Mouse (Mus musculus): ENCODE measurements at regions not wholly inside any gene's neighbourhood (a gene's known extent, or its start where the extent isn't known, plus 50 kb on each side); places are given as distances from the start of the nearest gene placed in this dataset.

DNA sequence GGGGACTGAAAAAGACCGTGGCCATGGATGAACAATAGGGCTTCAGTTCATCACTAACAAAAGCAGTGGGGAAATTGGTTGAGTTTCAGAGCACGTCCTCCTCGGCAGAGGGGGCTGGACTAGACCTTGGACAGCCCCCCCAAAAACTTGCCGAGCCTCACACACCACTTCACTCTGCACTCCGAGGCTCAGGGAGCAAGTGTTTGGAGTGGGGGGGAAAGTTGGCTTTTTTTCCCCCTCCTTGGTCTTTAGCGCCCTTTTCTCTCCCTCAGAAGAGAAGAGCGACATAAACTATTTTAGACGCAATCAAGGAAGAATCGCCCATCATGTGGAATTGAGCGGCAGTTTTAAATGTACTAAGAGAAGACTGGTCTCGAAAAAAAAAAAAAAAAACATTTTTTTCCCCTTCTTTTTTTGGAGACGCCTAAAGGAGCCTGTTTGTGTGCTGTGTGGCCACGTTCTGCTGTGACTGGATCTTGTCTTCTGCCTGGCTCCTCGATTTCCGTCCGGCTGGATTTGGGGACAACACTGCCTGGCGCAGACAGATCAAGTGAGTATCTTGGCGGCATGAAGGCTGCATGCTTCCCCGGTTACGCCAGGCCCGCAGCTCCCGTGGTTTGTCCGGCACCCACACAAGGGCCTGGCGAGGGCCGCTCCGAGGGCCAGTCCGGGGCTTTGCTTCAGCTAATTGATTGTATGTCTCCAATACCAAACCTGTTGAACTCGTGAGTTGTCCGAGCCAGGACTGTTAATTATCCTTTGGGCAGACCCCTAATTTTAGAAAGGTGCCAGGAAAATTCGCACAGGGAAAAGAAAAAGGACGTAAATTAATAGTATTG lies 228.7 kb downstream of the Mef2c start:
- H3K36me3 ChIP-seq, result peaks cover 5% of the 10 kb centered on the region
- no peaks in the 10 kb centered on the region for H3K9me3 ChIP-seq
- peak; percentile 30 for ATAC-seq (ENCODE audit: low FRiP score)
- peak overlapping the region; percentile 100 for H3K9ac ChIP-seq
- H3K4me3 ChIP-seq, result peak overlapping the region; percentile 79
- under 1% methylated on average over 31 of the region's 31 CpGs for WGBS
- H3K4me1 ChIP-seq (replicated peaks), result 0 out of 2 replicates have a peak, but pooled peaks cover 5% of the 10 kb centered on the region
- peak overlapping the region; percentile 72 for H3K4me2 ChIP-seq
- peak overlapping the region; percentile 100 for H3K27ac ChIP-seq
- no peaks in the 10 kb centered on the region for H3K27me3 ChIP-seq

DNA sequence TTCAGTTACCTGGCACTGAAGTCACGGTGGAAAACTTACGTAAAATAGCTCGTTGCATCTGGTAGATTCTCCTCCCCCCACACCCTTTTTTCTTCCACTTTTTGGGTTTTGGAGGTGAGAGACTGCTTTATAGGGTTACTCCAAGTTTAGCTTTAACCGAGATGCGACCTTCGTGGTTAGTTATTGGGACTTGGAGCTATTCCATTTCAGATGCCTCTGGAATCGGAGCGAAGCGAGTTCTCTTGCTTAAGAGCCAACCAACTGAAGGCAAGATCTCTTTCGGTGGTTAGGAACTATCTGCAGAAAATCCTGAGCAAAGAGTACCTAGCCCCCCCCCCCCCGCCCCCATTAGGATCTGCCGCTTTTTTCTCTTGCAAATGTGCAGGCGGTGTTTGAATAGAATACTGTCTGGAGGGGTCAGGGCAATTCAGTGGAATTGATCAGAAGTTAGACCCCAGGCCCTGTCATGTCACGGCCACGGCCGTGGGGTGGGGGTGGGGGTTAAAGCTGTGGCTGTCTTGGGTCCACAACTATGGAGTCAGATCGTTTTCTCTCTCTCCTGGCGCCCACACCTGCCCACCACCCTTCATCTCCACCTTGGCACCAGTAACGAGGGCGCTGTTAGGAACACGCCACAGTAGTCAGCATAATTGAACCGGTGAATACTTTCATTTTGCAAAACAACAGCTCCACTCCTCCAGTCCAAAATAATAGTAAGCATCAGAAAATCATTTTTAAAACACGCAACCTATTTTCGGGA lies 229.6 kb downstream of the Mef2c start:
- no peaks in the 10 kb centered on the region for H3K27me3 ChIP-seq
- H3K4me3 ChIP-seq, result peak overlapping the region; percentile 79
- 0 out of 2 replicates have a peak, but pooled peaks cover 9% of the 10 kb centered on the region for H3K4me1 ChIP-seq (replicated peaks)
- peak overlapping the region; percentile 100 for H3K27ac ChIP-seq
- peaks cover 14% of the 10 kb centered on the region for H3K36me3 ChIP-seq
- peak overlapping the region; percentile 72 for H3K4me2 ChIP-seq
- no peak for ATAC-seq (ENCODE audit: low FRiP score)
- WGBS, result 2% methylated on average over 24 of the region's 24 CpGs
- H3K9me3 ChIP-seq, result no peaks in the 10 kb centered on the region
- peak overlapping the region; percentile 100 for H3K9ac ChIP-seq

- Histone ChIP-seq H3K27ac (peak overlapping the region; percentile 100), H3K4me1 (replicated peaks) (0 out of 2 replicates have a peak, but pooled peaks cover 9% of the 10 kb centered on the region), H3K9me3 (no peaks in the 10 kb centered on the region), H3K4me2 (peak overlapping the region; percentile 72), H3K4me3 (peak overlapping the region; percentile 79), H3K36me3 (peaks cover 19% of the 10 kb centered on the region), H3K27me3 (no peaks in the 10 kb centered on the region), H3K9ac (peak overlapping the region; percentile 100)
- 0% methylated on average over 1 of the region's 1 CpGs for WGBS
- ATAC-seq (ENCODE audit: low FRiP score), result no peak
These were observed 230.3 kb downstream of the Mef2c start for GRCm38 (mm10) chr13:83733991-83734610.

DNA sequence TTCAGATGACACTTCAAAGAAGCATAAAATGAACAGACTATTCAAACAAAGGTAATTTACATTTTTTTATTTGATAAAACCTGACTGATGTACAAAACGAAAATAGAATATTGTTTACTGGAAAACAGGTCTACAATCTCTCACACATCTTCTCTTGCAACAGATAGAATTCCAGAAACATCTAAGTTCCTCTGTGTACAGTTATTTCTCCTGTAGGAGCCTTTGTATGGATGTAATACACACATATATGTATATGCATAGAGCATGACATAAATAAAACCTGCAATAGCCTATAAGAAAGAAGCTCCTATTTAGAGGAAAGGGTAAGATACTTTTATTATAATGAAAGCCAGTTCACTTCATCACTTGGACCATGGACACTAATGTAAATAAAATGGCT lies 230.8 kb downstream of the Mef2c start:
- peak overlapping the region; percentile 77 for H3K27ac ChIP-seq
- ATAC-seq (ENCODE audit: low FRiP score), result no peak

GRCm38 (mm10) chr13:83735101-83735500 lies 231.3 kb downstream of the Mef2c start:
- 12% methylated on average over 1 of the region's 1 CpGs for WGBS
- peak overlapping the region; percentile 77 for H3K9ac ChIP-seq
- no peaks in the 10 kb centered on the region for H3K27me3 ChIP-seq
- H3K9me3 ChIP-seq, result no peaks in the 10 kb centered on the region
- no peak for ATAC-seq (ENCODE audit: low FRiP score)
- H3K4me2 ChIP-seq, result peak overlapping the region; percentile 87
- peaks cover 26% of the 10 kb centered on the region for H3K36me3 ChIP-seq
- H3K27ac ChIP-seq, result peak overlapping the region; percentile 91
- H3K4me1 ChIP-seq (replicated peaks), result 0 out of 2 replicates have a peak, but pooled peaks cover 9% of the 10 kb centered on the region
- H3K4me3 ChIP-seq, result peak overlapping the region; percentile 46

More for the DNA sequence above, 230.8 kb downstream of the Mef2c start:
- Histone ChIP-seq H3K9me3 (no peaks in the 10 kb centered on the region), H3K27me3 (no peaks in the 10 kb centered on the region), H3K4me1 (replicated peaks) (0 out of 2 replicates have a peak, but pooled peaks cover 9% of the 10 kb centered on the region), H3K36me3 (peaks cover 22% of the 10 kb centered on the region), H3K4me3 (peak overlapping the region; percentile 46), H3K4me2 (peak overlapping the region; percentile 87), H3K9ac (no peak overlapping the region)
- WGBS, result 6% methylated on average over 1 of the region's 1 CpGs

DNA sequence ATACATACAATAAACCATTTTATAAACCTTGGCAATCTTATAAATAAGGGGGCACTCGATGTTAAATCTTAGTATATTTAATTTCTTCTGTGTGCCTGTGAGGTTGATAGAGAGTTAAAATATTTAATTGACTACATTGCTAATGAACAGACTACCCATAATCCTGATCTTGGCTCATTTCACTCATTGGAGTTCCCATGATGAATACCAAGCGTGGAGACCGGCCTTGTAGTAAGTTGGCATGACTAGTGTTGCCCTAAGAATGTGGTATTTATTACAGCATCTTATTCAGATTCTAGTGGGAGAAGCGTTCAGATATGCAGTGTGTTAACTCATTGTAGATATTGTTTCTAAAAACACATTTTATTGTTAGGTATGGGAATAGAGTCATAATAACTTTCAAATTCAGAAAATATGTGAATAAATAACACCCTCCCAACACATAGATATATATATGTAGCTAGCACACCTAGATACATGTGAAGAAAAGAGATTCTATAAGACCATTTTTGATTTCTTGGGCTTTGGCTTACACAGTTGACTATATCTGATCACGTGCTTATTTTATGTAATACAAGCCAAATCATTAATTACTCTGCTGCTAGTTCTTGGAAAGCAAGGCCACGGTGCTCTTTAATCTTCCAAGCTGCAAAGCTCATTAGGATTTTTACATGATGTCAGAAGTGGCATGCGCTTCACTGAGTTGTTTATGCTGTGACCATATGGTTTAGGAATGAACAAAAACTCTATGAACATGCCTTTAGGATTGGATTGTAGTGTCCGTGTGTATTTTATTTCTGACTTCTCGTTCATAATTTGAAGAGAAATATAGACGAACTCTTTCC lies 232.0 kb downstream of the Mef2c start:
- Histone ChIP-seq H3K9me3 (no peaks in the 10 kb centered on the region), H3K4me3 (peak overlapping the region; percentile 46), H3K27ac (peak overlapping the region; percentile 92), H3K4me1 (replicated peaks) (0 out of 2 replicates have a peak, but pooled peaks cover 11% of the 10 kb centered on the region), H3K9ac (peak overlapping the region; percentile 82), H3K27me3 (no peaks in the 10 kb centered on the region), H3K36me3 (peaks cover 30% of the 10 kb centered on the region), H3K4me2 (peak overlapping the region; percentile 87)
- 14% methylated on average over 10 of the region's 10 CpGs for WGBS
- no peak for ATAC-seq (ENCODE audit: low FRiP score)

GRCm38 (mm10) chr13:83737031-83737825 lies 233.4 kb downstream of the Mef2c start:
- Histone ChIP-seq H3K4me1 (replicated peaks) (0 out of 2 replicates have a peak, but pooled peaks cover 14% of the 10 kb centered on the region), H3K27ac (peak overlapping the region; percentile 99), H3K9ac (peak overlapping the region; percentile 93), H3K4me3 (peak overlapping the region; percentile 59), H3K36me3 (peaks cover 30% of the 10 kb centered on the region), H3K4me2 (peak overlapping the region; percentile 87), H3K9me3 (no peaks in the 10 kb centered on the region), H3K27me3 (no peaks in the 10 kb centered on the region)
- no peak for ATAC-seq (ENCODE audit: low FRiP score)
- 3% methylated on average over 9 of the region's 9 CpGs for WGBS

- Histone ChIP-seq H3K9me3 (no peaks in the 10 kb centered on the region), H3K9ac (peak overlapping the region; percentile 93), H3K27ac (peak overlapping the region; percentile 99), H3K4me3 (peak overlapping the region; percentile 59), H3K4me2 (peak overlapping the region; percentile 87), H3K27me3 (no peaks in the 10 kb centered on the region), H3K4me1 (replicated peaks) (0 out of 2 replicates have a peak, but pooled peaks cover 14% of the 10 kb centered on the region), H3K36me3 (peaks cover 27% of the 10 kb centered on the region)
- no peak for ATAC-seq (ENCODE audit: low FRiP score)
- WGBS, result under 1% methylated on average over 27 of the region's 27 CpGs
These were observed 234.1 kb downstream of the Mef2c start for GRCm38 (mm10) chr13:83737826-83738527.

DNA sequence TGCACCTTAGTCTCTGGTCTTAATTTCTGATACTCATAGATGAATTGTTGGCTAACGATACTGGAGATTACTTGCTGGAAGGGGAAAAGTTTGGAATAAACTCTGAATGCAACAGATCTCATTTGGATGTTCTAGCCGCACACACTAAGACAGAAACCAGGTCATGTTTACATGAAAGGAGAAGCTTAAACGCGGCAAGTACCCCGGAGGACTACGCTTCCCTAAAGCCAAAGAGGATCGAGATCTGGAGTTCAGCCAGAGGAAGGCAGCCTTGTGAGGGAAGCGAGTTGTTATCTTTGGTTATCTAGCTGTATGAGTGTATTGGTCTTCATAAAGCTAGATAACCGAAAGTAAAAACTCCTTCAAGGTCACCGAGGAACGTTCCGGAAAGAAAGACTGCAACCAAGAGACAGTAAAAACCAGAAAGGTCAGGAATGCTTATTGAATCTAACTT lies 234.7 kb downstream of the Mef2c start:
- peak overlapping the region; percentile 99 for H3K27ac ChIP-seq
- peak overlapping the region; percentile 87 for H3K4me2 ChIP-seq
- peaks cover 27% of the 10 kb centered on the region for H3K36me3 ChIP-seq
- peak overlapping the region; percentile 59 for H3K4me3 ChIP-seq
- no peak for ATAC-seq (ENCODE audit: low FRiP score)
- peak overlapping the region; percentile 93 for H3K9ac ChIP-seq
- no peaks in the 10 kb centered on the region for H3K27me3 ChIP-seq
- 0 out of 2 replicates have a peak, but pooled peaks cover 14% of the 10 kb centered on the region for H3K4me1 ChIP-seq (replicated peaks)
- 3% methylated on average over 12 of the region's 12 CpGs for WGBS
- no peaks in the 10 kb centered on the region for H3K9me3 ChIP-seq

DNA sequence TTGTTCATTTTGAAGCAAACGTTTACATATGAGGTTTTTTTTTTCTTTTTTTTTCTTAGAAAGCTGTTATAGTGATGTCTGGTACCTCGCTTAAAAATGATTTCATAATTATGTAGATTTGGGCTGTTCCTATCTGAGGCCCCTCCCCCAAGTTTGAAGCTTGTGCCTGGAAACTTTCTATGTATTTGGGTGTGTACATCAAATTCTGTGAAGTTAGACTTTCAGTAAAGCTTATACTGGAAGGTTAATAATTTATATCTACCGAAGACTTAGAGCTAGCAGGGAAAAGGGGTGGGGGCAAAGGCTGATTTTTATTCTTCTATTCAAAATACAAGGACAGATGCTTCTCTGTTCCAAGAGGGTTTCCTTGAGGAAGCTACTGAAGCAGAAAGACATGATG lies 235.3 kb downstream of the Mef2c start:
- Histone ChIP-seq H3K4me2 (peak overlapping the region; percentile 87), H3K9ac (peak overlapping the region; percentile 93), H3K27me3 (no peaks in the 10 kb centered on the region), H3K4me1 (replicated peaks) (0 out of 2 replicates have a peak, but pooled peaks cover 16% of the 10 kb centered on the region), H3K4me3 (peak overlapping the region; percentile 59), H3K36me3 (peaks cover 27% of the 10 kb centered on the region), H3K9me3 (no peaks in the 10 kb centered on the region), H3K27ac (peak overlapping the region; percentile 99)
- 3% methylated on average over 3 of the region's 3 CpGs for WGBS
- no peak for ATAC-seq (ENCODE audit: low FRiP score)

Data from hindbrain, embryonic 13.5 days (tissue).